Mouse (Mus musculus): ENCODE data around the gene Negr1.
A peak's percentile ranks its signal among the peaks of the same experiment; 100 is the strongest.

The Negr1 gene

DNA sequence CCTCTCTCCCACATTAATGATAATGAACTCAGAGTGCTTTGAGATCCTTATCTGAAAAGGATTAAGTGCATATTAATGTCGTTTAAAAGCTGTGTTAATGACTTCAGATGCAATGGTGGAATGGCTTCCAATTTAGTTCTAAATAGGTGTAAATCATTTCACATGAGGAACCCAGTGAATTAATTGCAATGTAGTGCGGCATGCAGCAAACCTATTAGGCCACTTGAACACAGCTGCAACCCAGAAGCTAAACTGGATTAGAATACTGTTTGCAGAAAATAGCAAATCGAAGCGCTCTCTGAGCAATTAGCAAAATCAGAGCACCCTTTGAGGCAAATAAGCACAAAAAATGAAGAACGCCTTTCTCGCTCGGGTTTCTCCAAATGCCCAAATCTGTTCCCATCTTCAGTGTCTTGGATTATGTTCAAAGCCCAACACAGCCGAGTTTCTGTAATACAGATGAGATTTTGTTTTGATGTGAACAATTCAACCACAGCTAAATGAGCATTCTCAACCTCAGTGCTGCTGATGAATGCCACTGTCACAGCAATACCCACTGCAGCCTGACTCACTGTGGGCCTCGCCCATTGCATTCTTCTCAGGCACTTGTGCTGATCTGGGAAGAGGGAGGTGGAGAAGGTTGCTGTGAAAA, 342.5 kb downstream of the Negr1 start:
- DNase-seq (ENCODE audit: low read depth, low spot score): peak; percentile 34

DNA sequence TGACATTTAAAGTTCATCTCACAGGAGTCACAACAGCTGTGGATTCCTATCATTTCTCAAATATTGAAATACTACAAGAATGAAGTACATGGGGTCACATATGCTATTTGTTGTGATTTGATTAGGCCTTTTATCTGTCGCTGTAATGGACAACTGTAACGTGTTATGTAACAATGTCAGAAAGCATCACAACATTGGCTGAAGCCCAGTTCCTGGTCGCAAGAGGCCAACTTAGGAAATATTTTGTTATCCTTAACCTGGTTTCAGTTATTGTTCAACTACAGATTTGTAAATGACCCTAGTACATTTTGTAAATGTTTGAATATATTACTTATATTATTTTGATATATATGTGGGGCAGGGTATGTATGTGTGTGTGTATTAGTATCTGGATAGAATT, 351.2 kb downstream of the Negr1 start:
- no peak for DNase-seq (ENCODE audit: low read depth, low spot score)

DNA sequence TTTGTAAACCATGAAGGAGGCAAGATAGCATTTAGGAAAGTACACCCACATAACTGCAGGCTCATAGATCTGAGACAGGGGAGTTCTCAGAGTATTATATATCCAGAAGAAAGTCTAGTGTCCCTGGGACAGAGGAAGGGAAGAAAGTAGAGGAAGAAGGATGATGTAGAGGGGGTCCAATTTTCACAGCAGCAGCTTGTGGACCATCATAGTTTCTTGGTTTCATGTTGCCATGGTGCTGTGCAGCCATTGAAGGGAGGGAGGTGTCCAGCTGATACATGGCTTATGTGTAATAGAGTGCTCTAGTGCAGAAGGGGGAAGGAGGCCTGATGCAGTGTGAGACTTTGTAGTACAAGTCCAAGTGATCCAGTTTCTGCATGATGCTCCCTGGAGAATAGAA, 359.8 kb downstream of the Negr1 start:
- DNase-seq (ENCODE audit: low read depth, low spot score): no peak

DNA sequence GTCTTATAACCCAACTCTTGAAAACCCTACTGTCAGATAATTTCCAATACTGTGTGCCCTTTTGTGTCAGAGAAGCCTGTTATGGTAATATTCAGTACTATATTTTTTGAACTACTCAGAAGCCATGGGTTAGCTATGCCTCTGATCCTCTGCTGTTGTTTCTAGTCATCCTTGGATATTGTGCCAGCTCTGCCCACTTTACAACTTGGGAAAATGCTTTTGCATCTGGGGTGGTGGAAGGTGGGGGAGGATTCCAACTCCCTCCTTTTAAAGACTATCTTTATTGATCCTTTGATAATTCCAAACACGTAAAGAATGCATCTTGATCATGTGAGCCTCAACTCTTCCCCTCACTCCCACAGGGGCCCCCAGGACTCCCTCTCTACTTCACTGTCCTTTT, 361.6 kb downstream of the Negr1 start:
- no peak for DNase-seq (ENCODE audit: low read depth, low spot score)

DNA sequence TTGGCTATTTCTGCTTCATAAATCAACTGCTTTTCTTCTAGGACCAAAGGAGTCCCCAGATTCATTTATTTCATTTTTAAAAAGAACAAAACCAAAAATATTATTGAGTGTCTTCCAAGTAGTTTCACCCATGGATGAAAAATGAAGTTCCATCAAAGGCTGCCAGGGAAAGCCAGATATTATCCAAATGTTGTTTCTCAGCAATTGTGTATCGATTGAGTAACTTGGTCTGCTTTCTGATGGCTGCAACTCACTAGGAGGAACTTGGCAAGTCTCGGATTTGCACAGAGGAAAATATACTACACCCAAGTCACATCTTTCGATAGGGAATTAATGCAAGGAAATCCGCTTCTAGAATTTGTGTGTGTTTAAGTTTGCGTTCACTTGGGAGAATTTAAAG, 363.5 kb downstream of the Negr1 start:
- no peak for DNase-seq (ENCODE audit: low read depth, low spot score)

DNA sequence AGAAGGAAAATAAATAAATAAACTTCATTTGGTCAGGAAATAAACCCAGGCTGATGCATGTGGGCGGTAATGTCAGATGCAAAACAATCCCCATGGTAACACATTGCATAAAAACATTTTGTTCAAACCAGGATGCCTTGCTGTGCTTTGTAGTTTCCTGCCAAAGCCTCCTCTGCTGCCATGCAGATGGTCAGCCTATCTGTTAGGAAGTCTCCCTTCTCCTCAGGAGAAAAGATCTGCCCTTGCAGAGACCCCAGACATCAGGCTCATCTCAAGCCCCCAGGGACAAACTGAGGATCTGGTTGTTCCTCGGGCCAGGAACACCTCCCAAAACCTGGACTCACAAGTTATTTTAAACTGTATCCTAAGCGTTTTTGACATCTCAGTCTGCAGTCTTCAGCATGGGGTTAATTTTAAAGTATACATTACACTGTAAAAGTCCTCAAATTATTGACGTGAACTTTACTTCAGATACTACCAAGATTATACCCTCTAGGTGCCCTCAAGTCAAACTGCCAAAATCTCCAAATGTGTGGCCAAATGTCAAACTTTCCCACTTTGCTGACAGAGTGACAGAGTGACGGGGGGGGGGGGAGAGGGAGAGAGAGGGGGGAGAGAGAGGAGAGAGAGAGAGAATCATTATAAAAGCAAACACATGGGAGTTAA, 366.9 kb downstream of the Negr1 start:
- no peak for DNase-seq (ENCODE audit: low read depth, low spot score)

DNA sequence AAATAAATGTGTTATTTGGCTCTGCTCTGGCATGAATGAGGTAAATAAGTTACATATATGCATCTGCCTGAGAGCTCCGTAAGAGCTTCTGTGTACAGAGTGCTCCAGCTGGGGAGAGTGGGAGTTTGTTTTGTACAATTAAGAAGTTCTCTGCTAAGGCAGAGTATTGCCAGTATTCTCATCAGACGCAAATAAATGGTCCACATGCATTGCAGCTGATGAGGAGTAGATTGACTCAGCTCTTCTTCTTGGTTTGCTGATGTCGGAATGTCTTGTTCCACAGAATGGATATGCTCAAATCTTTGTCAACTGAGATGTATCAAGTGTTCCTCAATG, 367.4 kb downstream of the Negr1 start:
- DNase-seq (ENCODE audit: low read depth, low spot score): no peak

DNA sequence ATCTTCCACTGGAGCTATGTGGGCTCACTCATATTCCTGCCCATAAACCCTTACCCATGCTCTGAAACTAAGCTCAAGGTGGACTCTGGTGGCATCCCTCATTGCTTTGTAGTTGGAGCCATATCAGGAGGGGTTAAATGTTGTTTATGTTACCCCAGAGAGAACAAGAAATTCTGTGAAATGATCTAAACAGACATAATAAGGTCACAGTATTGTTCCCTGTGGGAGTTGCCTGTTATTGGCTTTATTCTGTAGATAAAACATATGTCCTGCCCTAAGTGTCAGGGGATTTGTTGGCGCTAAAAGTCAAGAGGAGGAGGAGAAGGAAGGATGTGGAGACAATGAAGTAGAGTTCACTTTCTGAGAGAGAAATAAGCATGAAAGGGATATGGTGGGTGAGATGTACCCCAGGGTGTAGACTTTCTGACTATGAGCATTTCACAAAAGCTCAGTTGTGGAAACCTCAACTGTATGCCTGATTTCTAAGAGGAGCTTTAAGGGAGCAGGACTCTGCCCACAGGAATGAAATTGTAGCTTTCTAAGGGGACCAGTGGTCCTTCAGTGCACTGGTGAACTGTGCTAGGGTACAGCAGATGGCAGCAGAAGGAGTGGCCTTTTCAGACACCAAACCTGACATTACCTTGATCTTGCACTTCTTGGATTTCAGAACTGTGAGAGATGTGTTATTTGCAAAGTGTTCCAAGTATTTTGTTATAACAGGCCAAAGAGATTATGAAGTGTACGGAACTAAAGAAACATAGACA, 368.3 kb downstream of the Negr1 start:
- no peak for DNase-seq (ENCODE audit: low read depth, low spot score)

DNA sequence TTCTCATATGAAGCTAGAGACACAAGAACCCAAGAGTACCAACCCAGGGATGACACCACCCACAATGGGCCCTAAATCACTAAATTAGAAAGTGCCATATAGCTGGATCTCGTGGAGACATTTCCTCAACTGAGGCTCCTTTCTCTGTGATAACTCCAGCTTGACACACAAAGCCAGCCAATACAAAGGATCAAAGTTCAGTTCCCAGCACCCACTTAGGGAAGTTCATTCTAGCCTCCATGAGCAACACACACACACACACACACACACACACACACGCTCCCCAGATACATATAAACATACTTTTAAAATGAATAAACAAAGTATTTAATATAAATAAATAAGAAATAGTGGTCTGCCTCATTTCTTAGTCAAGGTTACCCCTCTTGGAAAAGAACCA, 369.4 kb downstream of the Negr1 start:
- DNase-seq (ENCODE audit: low read depth, low spot score): no peak

DNA sequence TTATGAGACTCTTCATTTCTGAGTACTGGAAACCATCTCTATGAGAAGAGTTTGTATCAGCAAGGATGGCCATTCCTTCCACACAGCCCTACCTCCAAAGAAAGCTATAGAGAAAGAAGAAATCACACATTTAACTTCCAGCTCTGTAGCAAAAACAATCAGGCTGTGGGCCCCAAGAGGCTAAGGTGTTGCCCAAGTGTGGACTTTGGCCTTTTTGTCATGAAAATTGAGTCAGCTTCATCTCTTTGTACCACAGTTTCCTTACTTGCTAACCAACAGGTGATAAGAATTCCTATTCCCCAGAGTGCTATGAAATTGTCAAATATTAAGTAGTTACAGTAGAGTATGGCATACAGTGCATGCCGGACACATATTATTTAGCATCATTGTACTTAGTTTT, 369.9 kb downstream of the Negr1 start:
- no peak for DNase-seq (ENCODE audit: low read depth, low spot score)

DNA sequence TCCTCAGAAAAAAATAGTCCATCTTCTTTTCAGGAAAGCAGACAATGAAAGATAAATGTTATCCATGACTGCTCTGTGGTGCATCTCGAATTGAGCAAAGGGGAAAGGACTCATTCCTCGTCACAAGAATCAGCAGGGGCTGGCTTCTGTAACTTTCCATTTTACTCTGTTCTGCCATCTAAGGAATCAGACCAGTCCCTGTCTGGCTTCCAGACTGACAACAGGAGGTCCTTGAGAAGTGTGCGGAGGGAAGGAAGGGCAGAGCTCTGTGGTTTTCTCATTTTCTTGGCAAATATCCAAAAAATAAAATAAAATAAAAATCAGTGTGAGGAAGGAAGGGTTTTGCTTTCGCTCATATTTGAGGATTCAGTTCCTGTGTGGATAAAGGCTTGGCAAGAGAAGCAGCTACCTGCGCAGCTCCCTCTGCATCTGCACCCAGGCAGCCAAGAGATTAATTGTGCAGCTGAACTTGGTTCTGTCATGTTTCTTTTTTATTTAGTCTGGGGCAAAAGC, 373.2 kb downstream of the Negr1 start:
- DNase-seq (ENCODE audit: low read depth, low spot score): no peak

DNA sequence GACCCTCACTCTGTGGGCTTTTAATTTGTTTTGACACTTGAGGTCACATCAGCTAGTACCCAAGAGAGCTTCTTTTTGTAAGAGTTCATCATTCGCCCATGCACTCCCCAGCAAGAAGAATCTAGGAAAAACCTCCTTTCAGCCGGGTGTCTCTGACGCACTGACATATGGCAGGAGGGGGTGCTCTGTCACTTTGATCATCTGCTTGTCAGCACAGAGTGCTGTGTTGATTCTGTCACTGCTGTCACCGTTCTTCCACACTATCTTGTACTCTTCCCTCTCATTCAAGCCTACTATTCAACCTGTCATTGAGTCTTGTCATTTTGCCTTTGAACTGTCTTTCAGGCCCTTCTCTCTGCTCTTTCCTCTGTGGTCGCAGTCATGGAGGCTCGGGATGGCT, 385.8 kb downstream of the Negr1 start:
- peak; percentile 36 for DNase-seq (ENCODE audit: low read depth, low spot score)

DNA sequence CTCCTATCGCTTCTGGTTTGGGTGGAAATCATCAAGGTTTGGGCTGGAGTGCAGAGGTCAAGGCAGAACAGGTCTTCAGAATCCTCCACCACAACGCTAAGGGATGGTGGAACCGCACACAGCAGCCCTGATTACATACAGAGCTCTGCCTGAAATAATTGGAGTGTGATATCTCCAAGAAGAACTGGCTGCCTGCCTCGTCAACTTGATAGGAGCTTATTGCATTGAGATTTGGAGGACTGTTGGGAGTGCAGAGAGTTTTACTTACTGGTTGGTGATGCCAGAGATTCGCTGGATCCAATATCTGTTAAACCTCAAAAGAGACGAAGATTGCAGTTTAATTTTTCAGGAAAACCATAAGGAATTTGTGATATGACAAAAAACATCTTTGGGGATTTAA, 391.4 kb downstream of the Negr1 start:
- no peak for DNase-seq (ENCODE audit: low read depth, low spot score)

DNA sequence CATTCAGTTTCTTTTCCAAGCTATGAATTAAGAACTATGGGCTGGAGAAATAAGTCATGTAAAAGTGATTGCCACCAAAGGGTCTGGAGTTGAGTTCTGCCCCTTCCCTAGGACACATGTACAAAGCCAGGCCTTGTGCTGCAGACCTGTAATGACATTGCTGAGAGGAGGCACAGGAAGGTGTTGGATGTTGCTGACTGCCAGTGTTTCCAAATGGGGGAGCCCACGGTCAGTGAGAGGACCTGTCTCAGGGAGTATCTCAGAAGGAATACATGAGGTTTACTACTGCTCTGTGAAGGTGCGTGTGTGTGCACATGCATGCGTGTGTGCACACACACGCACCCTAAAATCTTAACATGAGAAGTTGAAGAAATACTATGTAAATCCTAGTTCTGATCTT, 393.5 kb downstream of the Negr1 start:
- no peak for DNase-seq (ENCODE audit: low read depth, low spot score)

DNA sequence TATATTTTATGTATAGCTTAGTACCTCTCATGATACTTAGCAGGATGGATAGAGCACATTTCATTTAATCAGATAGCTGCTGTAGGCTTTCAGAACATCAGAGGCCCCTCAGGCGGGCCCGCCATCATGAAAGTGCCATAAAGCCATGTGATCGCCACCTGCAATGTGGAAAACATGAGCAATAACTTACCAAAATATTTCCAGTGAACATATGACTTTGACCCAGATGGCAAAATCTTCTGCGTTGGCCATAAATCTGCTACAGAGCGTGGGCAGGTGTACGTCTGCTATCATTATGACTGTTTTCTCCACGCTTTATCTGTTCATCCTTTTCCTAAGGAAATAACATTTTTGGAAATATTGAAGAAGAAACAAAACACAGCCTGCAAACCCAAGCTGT, 397.0 kb downstream of the Negr1 start:
- no peak for DNase-seq (ENCODE audit: low read depth, low spot score)

DNA sequence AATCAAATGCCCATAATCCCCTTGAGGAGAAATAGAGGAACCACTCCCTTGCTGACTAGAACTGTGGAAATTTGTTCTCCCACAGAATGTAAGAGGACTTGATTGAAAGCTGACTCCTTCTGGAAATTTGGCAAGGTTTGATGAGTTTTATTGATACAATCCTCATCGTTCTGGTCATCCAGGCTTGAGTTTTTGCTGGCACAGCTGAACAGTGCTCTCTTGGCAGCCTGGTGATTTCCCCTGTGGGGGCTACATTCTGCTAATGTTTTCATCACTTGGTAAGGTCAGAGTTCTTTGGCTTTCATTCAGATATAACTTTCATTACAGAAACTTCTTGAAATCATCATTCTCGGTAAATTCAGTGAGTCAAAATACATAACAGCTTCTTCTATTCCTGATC, 407.2 kb downstream of the Negr1 start:
- no peak for DNase-seq (ENCODE audit: low read depth, low spot score)

DNA sequence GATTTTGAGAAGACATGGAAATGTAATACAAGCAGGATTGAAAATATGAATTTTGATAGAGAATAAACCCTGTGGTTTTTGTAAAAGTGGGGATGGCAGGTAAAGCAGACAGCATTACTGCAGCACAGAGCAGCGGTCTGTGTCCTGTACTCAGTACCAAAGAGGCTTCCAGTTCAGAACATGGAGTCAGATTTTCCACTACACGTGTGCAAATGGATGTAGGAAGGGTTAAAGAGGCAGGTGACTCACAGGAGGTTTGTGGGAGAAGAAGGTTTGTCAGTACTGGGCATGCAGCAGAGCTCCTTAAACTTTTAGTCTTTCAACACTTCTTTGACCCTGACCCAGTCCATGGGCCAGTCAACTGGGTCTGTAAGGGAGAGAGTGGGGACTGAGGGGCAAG, 409.5 kb downstream of the Negr1 start:
- DNase-seq (ENCODE audit: low read depth, low spot score): no peak

DNA sequence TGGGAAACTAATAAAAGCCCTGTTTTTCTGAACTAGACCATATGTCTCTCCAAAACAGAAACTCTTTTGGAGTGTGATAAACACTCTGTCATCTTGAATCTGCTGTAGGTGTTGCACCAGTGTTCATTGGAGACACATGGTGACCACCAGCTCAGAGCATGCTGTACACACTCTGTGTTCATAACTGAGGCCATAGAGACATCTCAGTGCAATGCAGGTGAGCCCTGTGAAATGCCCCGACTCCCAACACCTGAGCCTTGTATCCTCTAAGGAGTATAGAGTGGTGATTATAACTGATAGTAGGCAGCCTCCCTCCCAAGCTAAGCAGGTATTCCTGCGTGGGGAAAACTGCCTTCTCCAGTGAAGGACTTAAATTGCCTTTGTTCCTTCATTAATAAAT, 415.2 kb downstream of the Negr1 start:
- no peak for DNase-seq (ENCODE audit: low read depth, low spot score)

DNA sequence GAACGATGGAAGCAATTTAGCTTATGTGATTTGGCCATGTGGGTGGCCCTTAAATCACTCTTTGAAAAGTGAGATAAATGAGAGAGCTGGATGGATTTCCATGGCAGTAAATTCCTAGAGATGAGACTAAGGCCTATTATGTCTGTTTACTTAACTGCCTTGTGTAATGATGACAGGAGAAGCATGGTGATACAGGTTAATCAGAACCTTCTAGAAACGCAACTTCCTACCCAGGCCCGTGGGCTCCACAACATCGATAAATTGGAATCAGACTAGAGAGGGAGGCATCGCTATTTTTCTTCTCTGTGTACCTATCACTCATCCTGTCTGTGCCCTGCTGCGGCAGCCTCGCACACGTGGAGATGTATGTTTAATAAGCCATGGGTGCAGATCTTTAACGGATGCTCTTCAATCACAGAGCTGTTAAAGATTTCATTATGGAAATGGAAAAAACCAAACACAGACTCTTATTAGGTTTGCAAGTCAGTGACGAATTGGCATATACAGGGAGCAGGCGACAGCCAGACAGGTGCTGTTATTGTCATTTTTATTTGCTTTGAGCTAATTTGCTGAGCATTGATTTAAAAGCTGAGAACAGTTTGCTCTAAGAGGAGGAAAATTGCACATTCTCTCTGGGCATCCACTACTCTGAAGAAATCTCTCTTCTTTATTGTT, 418.6 kb downstream of the Negr1 start:
- DNase-seq (ENCODE audit: low read depth, low spot score): no peak

DNA sequence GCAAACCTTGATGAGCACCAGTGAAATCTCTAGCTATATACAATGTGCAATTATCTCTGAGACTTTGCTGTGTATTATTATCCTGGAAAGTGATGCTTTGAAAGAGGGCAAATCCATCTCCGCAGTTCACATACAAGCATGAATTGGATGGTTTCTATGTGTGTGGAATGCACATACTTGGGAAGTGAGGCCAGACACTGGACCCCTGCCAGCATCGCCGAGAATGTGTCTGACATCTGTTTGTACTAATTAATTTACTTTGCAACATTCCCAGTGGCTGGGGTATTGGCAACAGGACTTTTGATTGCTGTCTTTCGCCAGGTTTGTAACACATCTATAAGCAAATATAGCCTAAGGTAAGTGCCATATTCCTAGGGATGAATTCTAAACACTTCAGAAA, 420.5 kb downstream of the Negr1 start:
- no peak for DNase-seq (ENCODE audit: low read depth, low spot score)

DNA sequence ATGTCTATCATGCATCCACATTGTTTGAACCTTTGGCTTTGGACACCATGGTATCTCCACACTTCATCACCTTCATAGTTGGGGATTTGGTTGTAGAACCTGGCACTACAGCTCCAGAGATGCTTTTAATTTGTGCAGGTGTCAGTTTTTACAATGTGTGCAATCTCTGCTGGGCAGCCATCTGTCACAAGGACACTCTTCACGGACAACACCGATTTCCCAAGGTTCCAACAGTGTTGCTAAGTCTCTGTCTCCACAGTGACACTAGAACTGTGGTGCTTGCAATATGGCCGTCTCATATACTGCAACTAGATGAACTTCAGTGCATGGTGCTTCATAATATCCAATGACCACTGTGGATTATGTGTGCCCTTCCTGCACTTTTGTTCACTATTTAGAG, 425.5 kb downstream of the Negr1 start:
- no peak for DNase-seq (ENCODE audit: low read depth, low spot score)

DNA sequence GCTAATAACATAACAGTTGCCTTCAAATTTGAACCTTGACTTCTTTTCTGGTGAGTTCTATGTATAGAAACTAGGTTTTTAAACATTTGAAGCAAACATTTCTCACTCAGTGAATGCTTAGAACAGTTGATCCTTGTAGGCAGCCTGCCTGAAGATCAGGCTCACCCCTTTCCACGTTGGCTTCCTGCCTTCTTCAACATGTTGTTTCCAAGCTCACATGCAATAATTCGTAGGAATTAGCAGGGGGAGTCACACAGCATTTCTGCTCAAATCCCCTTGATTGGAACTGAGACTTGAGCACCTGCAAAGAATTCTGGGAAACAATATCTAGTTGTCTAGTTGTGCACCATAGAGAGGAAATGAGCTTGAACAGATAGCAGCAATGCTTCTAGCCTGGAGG, 430.6 kb downstream of the Negr1 start:
- DNase-seq (ENCODE audit: low read depth, low spot score): no peak

Measured in brain, embryonic 18.5 days (tissue).